Mouse (Mus musculus) A20 (cell line): Measurements from ENCODE around the gene Snrpa1.
A peak's percentile ranks its signal among the peaks of the same experiment; 100 is the strongest.

ENCODE experiments used
- DNase-seq: peaks from one replicate; pipeline ENCODE4 v3.0.0-alpha.2; 2011; ENCODE audit warnings: low read depth, low spot score

Snrpa1 gene

DNA sequence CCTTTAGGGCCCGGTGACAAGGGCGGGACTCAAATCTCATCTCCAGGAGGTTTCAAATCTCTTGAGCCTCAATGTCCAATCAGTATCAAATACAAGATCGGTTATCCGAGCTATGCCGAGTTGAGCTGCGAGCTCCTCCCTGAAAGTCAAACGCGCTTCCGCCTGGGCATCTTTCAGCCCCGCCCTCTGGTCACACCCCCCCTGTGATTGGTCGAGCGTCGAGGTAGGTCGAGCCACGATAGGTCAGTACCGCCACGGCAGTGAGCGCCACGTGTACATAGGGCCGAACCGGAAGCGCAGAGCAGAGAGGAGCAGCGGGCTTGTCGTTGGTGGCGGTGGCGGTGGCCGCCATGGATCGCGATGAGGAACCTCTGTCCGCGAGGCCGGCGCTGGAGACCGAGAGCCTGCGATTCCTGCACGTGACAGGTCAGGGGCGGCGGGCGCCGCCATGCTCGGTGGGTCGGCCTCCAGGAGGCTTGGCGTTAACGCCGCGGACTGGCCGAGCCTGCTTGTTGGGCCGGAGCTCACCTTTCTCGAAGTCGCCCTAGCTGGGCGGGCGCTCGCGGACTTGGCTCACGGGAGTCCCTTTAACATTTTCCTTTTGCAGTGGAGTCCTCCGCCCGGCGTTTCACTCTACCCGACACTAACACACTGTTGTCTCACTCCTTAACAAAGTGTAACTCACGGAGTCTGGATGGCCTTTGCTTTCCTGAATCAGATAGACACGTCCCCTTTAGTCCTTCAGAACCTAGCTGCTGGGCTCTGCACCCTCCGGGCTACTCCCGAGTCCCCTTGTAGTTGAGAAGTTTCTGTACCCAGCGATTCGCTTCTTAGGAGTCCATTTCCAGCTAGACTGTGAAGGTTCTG, 20.8 kb downstream of the Snrpa1 start, which contains the start of gene Selenos:
Gene Selenos, plus strand, starts transcription at position 286 of the 867 bp plus-strand sequence.
- peak; percentile 99 for DNase-seq

DNA sequence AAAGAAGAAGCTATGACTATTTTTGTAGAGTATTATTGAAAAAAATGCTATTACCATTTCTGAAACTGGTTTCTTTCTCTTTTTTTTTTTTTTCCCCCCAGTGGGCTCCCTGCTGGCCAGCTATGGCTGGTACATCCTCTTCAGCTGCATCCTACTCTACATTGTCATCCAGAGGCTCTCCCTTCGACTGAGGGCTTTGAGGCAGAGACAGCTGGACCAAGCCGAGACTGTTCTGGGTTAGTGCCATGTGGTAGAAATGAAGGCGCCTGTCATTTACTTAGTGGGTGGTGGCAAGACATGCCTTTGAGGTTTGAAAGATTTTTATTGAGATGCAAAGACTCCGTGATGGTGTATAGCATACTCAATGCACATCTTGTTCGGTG, 21.4 kb downstream of the Snrpa1 start:
- DNase-seq = no peak

DNA sequence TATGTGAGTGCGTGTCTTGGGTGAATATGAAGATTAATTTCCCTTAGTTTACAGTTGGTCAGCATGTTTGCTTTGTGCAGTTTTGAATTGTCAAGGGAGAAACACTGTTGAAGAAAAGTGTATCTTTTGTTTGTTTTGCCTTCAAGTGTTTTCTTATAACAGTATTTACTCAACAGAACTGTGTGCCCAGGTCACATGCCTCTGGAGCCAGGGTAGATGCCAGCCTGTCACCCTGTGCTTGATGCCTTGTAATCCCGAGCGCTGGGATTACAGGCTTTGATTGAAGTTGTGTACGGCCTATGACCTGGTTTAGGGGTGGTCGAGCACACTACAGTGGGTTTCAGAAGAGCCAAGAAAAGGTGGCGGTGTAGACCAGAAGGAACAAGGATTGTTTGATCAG, 25.0 kb downstream of the Snrpa1 start:
- DNase-seq = no peak

DNA sequence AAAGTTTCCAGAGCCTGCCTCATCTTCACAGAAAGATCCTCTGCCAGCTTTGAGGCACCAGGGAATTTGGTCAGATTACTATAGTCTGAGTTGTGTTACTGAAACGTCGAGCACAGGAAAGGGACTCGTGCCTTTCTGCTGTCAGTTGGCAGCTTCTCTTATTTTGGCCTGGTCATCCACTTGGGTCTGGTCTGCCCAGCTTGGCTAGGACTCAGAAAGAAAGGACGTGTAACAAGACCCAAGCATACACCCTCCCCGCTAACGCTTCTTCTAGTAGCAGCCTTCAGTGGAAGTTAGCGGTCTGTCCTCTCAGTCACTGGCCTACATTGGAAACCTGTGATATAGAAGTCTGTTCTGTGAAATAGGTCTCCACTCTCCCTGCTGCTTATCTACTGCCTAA, 25.7 kb downstream of the Snrpa1 start:
- DNase-seq = no peak

DNA sequence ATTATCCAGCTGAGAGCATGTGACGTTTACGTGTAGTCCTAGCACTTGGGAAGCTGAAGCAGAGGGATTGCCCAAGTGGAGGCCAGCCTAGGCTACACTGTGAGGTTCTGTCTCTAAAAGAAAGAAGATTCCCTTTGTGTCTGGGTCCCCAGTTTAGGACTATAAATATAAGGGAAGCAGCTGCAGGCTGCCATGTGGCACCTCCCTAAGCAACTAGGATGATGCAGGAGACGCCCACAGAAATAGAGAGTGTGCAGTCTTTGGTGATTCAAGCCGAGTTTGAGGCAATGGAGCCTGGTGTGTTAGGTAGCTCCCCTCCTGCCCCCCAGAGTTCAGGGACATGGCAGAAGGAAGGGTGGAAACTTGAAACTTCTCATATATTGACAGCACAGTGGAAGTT, 28.8 kb downstream of the Snrpa1 start:
- no peak for DNase-seq

DNA sequence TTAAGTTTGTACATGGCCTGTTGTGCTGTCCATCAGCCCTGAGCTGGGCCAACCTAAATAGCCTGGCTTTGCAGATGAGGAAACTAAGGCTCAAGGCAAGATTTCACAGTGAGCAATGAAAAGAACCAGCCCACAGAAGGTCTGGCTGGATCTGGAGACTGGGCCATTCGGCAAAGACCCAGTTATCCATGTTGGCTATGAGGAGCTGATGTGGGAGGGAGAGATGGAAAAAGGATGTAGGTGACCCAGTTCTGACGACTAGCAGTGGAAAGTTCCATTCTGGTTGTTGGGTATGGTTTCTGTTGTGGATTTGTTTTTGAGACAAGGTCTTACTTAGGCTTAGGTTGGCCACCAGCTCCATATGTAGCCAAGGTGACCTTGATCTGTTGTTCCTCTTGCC, 29.3 kb downstream of the Snrpa1 start:
- DNase-seq = no peak

DNA sequence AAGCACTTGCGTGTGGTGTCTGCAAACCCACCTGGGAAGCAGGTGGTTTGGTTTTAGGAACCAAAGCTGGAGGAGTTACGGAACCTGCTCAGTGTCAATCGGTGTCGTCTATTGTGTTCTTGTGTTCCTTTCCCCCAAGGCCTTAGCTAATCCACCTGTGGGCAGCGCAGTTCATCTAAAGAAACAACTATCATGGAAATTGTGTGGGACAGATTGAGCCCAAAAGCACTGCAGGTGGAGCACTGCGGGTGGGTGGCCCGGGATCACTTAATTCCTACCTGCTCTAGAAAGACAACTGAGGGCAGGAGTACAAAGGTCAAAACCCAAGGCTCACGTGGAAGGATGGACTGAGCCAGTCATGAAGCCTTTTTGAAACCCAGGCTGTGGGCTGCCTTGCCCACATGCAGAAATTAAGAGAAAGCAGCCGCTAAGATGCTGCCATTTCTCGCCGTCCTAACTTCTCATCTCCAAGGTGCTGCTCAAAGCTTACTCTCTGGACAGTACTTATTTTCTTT, 31.9 kb downstream of the Snrpa1 start:
- DNase-seq = no peak

DNA sequence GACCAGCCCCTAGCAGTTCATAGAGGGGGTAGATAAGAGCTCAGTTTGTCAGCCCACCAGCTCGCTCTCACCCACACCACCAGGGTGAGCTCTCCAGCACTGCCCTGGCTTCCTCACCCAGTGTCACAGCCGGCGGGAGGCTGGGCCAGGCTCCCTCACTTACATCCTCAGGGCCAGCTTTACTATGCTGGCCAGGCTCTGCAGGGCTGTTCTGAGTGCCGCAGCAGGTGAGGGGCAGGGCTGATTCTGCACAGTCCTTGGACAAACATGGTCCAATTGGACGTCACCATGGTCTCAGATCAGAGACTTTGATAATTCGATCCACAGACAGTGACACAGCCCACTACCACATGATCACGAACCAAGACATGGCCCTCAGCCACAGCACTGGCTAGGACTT, 32.8 kb downstream of the Snrpa1 start:
- DNase-seq = no peak

DNA sequence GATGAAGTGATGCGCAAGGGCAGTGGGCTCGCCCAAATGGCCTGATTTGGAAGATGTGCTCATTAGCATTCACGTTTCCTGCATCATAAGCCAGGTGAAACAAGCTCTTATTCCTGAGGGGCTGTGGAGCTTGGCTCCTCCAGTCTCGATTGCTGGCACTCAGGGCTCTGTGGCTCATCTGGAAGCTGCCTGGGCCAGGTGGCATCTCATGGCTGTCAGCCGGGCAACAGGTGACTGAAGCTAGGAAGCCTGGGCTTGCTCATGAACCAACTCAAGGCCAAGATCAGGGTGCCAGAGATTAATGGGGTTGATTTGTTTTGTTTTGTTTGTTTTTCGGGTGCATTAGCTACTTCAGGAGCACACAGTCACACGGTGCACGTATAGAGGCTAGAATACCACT, 33.9 kb downstream of the Snrpa1 start:
- DNase-seq = no peak

DNA sequence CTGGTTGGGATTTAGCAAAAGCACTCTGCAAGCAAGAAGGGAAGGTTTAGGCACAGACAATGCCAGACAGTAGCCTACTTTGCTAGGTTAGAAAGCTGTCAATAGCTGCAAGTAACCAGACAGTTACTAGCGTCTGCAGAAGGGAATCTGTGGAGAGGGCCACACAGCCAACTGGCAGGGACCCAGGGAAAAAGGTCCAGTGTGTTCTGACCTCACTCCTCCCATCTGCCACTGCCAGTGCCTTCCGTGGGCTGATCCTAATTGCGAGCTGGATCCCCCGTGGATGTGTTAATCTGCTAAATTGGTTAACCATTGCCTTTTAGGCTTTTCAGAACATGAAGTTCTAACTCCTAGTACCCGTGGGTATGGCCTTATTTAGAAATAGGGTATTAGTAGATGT, 35.3 kb downstream of the Snrpa1 start:
- no peak for DNase-seq

DNA sequence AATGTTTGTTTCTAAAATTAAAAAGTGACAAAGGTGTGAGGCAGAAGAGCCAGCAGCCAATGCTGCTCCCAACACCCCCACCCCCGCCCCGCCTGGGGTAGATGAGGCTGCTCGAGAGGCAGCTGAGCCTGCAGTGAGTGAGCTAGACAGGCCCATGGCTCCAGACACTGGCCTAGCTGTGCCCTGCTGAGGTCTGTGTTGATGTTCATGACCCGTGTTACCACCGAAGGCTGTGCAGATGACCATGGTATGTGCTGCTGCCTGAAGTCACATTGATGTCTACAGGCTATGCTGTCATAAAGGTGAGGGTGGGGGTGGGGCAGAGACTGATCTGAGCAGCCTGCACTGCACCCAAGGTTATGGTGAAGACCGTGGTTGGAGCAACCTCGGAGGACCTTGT, 40.0 kb downstream of the Snrpa1 start:
- DNase-seq = no peak

DNA sequence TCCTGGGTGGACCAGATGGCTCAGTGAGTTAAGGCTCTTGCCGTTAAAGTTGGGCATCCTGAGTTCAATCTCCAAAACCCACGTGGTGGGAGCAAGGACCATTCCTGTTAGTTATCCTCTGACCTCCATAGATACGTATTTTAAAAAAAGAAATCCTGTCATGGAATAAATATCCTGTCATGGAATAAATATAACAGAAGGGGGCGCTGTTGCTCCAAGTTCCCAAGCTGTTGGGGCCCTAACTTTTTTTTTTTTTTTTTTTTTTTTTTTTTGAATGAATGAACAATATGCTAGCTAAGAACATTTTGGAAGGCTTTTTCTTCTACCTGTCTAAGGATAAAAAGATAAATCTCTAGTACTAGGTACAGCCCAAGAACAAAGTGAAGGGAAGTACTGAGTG, 43.1 kb downstream of the Snrpa1 start:
- DNase-seq = peak; percentile 61

DNA sequence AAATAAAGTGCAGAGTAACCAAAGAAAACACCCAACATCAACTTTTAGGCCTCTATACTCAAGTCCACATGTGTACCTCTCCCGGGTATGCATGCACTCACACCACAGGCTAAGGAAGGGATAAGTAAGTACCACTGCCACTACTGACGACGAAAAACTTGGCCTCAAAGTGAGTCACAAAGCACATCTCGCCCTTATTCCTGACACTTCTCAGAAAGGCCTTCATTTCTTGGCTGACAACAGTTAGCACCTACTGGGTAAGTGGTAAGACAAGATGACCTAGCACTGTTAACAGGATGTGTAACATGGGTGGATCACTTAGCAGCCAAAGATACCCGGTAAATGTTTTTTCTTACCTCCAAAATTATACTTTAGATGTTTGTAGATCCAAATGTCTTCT, 45.7 kb downstream of the Snrpa1 start:
- no peak for DNase-seq

DNA sequence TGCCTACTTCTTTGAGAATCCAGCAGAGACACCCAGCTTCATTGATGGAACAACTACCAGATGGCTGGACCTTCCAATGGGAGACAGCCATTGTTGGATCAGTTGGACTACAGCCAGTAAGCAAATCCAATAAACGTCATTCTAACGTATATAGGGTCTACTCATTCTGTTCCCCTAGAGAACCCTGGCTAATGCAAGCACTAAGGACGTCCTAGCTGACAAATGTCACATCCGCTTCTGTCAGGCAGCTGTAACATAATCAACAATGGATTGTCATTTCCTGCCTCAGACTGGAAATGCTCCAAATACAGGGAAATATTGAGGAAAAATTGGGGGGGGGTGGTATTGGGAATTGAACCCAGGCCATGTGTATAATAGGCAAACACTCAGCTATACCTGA, 47.0 kb downstream of the Snrpa1 start:
- no peak for DNase-seq

DNA sequence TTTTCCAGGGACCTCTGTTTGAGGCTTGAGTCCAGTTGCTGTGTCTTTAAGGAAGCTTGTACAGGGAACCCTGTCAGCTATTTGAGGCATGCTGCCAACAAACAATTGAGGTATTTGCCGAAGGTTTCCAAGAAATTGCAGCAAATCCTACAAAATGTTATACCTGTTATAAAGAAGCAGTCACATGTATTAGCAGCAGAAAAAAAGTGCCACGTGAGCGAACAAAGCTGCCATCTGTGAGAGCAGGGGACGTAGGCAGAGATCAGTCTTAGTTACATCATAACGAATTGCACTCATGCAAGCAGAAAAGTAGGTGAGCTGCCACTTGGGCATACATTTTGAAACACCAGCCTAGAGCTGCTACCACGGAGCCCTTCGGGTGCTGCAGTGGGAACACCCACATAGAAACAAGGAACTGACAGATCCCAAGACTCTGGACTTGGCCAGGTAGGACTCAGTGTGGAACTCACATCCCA, 47.8 kb downstream of the Snrpa1 start:
- DNase-seq = no peak

DNA sequence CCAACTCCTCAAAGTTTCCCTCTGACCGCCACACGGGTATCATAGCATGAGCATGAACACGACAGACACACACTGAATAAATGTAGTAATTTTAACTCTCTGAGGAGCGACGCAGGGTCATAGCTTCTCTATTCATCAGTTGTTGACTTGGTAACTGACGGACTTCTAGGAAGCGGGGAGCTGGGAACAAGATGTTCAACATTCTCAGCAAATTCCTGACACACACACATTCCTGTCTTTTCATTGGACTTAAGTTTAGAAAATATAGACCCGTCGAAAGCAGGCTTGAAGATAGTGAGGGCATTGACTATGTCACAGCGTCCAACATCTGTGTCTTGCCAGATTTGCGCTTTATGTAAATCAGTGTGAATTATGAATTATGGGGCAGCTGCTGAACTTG, 48.4 kb downstream of the Snrpa1 start:
- no peak for DNase-seq

DNA sequence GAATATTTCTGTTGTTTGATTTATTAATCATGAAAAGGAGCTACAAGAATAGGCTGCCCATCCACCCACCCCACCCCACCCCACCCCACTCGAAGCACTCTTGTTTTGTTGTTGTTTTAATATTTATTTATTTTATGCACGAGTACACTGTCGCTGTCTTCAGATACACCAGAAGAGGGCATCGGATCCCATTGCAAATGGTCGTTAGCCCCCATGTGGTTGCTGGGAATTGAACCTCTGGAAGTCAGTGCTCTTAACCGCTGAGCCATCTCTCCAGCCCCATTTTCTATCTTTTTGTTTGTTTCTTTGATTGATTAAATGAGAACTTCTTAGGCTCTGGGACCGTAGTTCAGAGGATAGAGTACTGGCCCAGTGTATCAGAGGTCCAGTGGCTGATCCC, 49.1 kb downstream of the Snrpa1 start:
- no peak for DNase-seq

DNA sequence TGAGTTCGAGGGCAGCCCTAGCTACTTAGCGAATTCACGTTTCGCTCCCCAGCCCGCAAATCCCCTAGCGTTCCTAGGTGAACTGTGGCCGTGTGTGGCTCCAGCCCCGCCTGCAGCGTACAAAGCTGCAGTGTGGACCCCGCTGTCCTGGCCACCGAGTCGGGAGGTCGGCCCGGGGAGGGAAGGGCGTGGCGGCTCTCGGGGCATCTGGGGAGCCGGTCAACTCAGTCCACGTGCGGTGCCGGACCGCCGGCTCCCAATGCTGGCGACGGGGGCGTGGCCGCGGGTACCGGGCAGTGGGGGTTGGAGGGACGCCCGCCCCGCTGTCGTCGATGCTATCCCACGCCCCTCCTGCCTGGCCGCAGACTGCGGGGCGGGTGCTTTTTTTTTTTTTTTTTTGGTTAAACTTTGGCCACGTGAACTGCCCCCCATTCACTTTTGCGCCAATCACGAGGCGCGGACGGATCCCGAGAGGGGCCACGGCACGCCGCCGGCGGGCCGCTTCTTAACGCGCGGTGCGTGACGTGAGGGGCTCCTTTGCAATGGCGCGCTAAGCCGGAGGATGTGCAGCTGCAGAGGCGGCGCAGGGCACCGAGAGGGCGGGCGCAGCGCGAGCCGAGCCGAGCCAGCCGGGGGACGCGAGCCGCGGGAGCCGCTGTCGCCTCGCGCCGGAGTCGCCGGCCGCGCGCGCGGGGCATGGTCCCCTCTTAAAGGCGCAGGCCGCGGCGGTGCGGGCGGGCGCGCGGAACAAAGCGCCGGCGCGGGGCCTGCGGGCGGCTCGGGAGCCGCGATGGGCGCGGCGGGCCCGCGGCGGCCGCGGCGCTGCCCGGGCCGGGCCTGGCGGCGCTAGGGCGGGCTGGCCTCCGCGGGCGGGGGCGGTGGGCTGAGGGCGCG, 50.4 kb downstream of the Snrpa1 start, which contains the start of gene Chsy1:
Gene Chsy1, plus strand, starts transcription at position 555 of the 894 bp plus-strand sequence.
- DNase-seq = peak; percentile 91

DNA sequence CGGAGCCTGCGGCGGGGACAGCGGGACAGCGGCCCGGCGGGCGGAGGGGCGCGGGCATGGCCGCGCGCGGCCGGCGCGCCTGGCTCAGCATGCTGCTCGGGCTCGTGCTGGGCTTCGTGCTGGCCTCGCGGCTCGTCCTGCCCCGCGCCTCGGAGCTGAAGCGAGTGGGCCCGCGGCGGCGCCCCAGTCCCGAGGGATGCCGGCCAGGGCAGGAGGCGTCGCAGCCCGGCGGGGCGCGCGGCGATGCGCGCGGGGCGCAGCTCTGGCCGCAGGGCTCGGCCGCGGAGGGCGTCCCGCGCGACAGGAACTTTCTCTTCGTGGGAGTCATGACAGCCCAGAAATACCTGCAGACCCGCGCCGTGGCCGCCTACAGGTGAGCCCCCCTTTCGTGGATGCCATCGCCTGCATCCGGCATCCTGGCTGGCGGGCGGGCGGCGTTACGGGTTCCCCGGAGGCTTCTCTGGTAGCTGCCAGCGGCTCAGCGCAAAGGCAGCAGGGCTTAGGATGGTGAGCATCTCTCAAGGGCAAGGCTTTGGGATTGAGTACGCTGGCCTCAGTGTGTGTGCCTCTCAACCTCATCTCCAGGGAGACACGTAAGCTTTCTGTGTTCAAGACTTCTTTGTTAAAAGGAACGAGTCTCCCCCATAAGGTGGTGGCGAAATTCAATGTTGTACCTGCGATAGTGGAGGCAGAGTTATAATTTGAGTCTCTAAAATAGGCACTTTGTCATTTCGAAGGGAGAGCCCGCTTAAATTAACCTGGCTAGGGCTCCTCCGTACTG, 51.2 kb downstream of the Snrpa1 start:
- peak; percentile 78 for DNase-seq

DNA sequence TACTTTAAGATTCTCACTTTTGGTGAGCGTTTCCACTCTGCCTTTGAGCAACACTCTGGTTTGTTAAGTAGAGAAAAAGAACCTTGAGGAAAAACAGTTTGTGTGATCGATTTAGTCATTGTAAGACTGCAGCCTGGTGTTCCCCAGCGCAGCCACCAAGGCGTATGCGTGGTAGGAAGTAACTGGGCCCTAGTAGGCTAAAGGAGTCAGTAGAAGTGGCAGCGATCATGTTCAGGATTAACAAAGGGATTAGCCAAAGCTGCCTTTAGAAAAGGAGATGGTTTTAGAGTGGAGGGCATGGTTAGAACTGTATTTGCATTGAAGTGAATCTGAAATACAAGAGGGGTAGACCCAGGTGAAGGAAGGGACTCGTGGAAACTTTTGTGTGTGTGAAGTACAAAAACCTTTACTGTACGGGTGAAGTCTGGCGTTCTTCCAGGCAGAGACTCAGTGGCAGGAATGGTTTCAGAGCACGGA, 51.9 kb downstream of the Snrpa1 start:
- peak; percentile 77 for DNase-seq

DNA sequence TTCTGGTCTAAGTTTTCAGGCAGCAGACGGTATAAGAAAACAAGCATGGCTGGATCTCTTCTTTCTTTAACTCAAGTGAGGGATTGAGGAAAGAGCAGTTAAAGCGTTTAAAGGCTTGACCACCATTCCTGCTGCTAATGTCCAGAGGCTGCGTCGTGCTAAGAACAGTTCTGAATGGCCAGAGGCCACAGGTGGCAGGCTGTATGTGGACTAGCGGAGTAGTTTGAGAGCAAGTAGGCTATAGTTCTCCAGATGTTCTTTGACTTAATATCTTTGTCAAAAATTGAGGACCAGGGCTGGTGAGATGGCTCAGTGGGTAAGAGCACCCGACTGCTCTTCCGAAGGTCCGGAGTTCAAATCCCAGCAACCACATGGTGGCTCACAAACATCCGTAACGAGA, 52.4 kb downstream of the Snrpa1 start:
- DNase-seq = peak; percentile 58
